Mouse (Mus musculus) embryonic facial prominence, embryonic 12.5 days (tissue): ENCODE results near the gene Lonrf3. TPM values are rescaled to one million over a fixed set of nuclear protein-coding genes. Genes with fewer than 3 reads are reported as not detected.

Experiments used
- ATAC-seq: fragments of 200-750 bp; cut with Nextera tagmentation; 2 replicates; pipeline ENCODE4 v1.8.0; 2017; ENCODE audit not compliant: insufficient number of reproducible peaks, insufficient read depth, low FRiP score, low TSS enrichment
- H3K27ac ChIP-seq: fragments of 300-500 bp; sonication (generic); 2 replicates; pipeline ENCODE4 v1.5.1; 2016; ENCODE audit warnings: mild to moderate bottlenecking
- H3K27me3 ChIP-seq: fragments of 300-500 bp; sonication (generic); 2 replicates; pipeline ENCODE4 v1.6.1; 2016; ENCODE audit warnings: mild to moderate bottlenecking, moderate library complexity
- H3K36me3 ChIP-seq: fragments of 300-500 bp; sonication (generic); 2 replicates; pipeline ENCODE4 v1.6.1; 2016; ENCODE audit warnings: mild to moderate bottlenecking
- H3K4me1 ChIP-seq: fragments of 300-500 bp; sonication (generic); 2 replicates; pipeline ENCODE4 v1.6.1; 2016
- H3K4me2 ChIP-seq: fragments of 300-500 bp; sonication (generic); replicated peaks from 2 replicates; pipeline ENCODE4 v1.6.1; 2016; ENCODE audit warnings: mild to moderate bottlenecking, moderate library complexity
- H3K4me3 ChIP-seq: fragments of 300-500 bp; sonication (generic); 2 replicates; pipeline ENCODE4 v1.5.1; 2016; ENCODE audit warnings: mild to moderate bottlenecking
- H3K9ac ChIP-seq: fragments of 300-500 bp; sonication (generic); 2 replicates; pipeline ENCODE4 v1.6.1; 2016; ENCODE audit warnings: mild to moderate bottlenecking, moderate library complexity
- H3K9me3 ChIP-seq: fragments of 300-500 bp; sonication (generic); 2 replicates; pipeline ENCODE4 v1.6.1; 2016; ENCODE audit warnings: mild to moderate bottlenecking, moderate library complexity
- WGBS: fragments of 180-500 bp; shearing (Covaris S2); methylation state at CpG from one replicate; pipeline ENCODE4 v1.1.7; 2016; 5-methylcytosine and 5-hydroxymethylcytosine counted together
- microRNA-seq: library from miRNA; unstranded; fragments of <30 nt; microRNA quantifications from one replicate; pipeline ENCODE4, GENCODE M21; 2017
- polyA plus RNA-seq: library from polyadenylated mRNA; unstranded; fragments of >200 nt; fragmentation: Nextera tagmentation; extraction: Ambion mirVana; gene quantifications from 2 replicates; pipeline ENCODE4 v1.2.1, GENCODE M21; 2016

Gene Lonrf3
- polyA plus RNA-seq, 1 experiment from 2014 or later, result 0.50 TPM

DNA sequence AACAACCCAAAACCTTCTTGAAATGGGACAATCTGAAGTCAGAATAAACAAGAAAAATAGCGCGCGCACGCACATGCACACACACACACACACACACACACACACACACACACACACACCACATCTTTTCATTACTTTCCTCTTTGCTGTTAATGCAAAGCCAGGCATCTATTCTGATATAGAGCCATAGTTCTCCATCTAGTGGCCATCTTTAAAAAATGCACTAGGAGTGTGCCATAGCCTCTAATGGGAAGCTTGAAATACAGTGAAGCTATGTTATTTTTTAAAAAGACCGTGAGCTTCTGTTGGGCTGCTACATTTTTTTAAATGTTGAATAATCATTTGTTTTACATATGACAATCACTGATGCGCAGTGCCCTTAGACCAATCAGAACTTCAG is 65.1 kb downstream of the Lonrf3 start:
- Histone ChIP-seq H3K4me1 (no peaks in the 10 kb centered on the region), H3K27ac (no peak overlapping the region), H3K9me3 (no peaks in the 10 kb centered on the region), H3K4me3 (no peak overlapping the region), H3K4me2 (no peak overlapping the region), H3K9ac (no peak overlapping the region), H3K36me3 (no peaks in the 10 kb centered on the region), H3K27me3 (no peaks in the 10 kb centered on the region)
- WGBS, result 33% methylated on average over 5 of the region's 6 CpGs
- no peak for ATAC-seq

- H3K4me2 ChIP-seq, result no peak within 1 kb of the TSS
- ATAC-seq, result no peak
- H3K27me3 ChIP-seq, result no peaks in the 10 kb centered on the region
- H3K36me3 ChIP-seq, result no peaks in the 10 kb centered on the region
- no peak within 1 kb of the TSS for H3K4me3 ChIP-seq
- H3K27ac ChIP-seq, result no peak within 1 kb of the TSS
- H3K9me3 ChIP-seq, result no peaks in the 10 kb centered on the region
- no peaks in the 10 kb centered on the region for H3K4me1 ChIP-seq
- WGBS, result 90% methylated on average over 13 of the region's 13 CpGs
- no peak within 1 kb of the TSS for H3K9ac ChIP-seq
Observed at GRCm38 (mm10) chrX:36400980-36401379, 72.8 kb downstream of the Lonrf3 start, which contains the start of gene Gm6268. Gm6268 (plus strand) TSS chrX:36401280.

GRCm38 (mm10) chrX:36402316-36402715 is 74.2 kb downstream of the Lonrf3 start:
- Histone ChIP-seq H3K36me3 (no peaks in the 10 kb centered on the region), H3K27ac (no peak overlapping the region), H3K4me3 (no peak overlapping the region), H3K27me3 (no peaks in the 10 kb centered on the region), H3K4me1 (no peaks in the 10 kb centered on the region), H3K9ac (no peak overlapping the region), H3K9me3 (no peaks in the 10 kb centered on the region), H3K4me2 (no peak overlapping the region)
- WGBS, result 62% methylated on average over 6 of the region's 6 CpGs
- ATAC-seq, result no peak

Small RNA genes within 50 kb of the gene (microRNA-seq; reads per million reads assigned to microRNA genes)
- not detected for gene Gm44485

Other genes starting within 250 kb of the Lonrf3 start
- gene Il13ra1, start 216.2 kb upstream of the Lonrf3 start, polyA plus RNA-seq, result 6.9 and 9.0 TPM in 2 replicates
- gene Zcchc12, start 132.4 kb upstream of the Lonrf3 start, polyA plus RNA-seq, result 18.0 and 19.6 TPM in 2 replicates
- gene Gm6268, start 72.9 kb downstream of the Lonrf3 start, polyA plus RNA-seq, result not detected in 2 replicates
- gene Gm14569, start 163.5 kb downstream of the Lonrf3 start, polyA plus RNA-seq, result not detected in 2 replicates